Mouse (Mus musculus) thymus, adult 2 months (tissue): Measurements from ENCODE around the gene Sys1.

Source experiments
- CTCF ChIP-seq: fragments of 200-500 bp; IDR thresholded peaks from 2 replicates; pipeline ENCODE4 v1.5.1; 2012; ENCODE audit warnings: mild to moderate bottlenecking, control low read depth, low read length, moderate library complexity, borderline replicate concordance; ENCODE audit not compliant: control insufficient read depth, poor library complexity, insufficient read depth; ENCODE audit errors: extremely low read depth
- POLR2A ChIP-seq: fragments of 200-500 bp; IDR thresholded peaks from 2 replicates; pipeline ENCODE4 v1.6.1; 2012; ENCODE audit warnings: mild to moderate bottlenecking, low read length, control low read depth, moderate library complexity; ENCODE audit not compliant: control insufficient read depth, poor library complexity, insufficient read depth; ENCODE audit errors: extremely low read depth

DNA sequence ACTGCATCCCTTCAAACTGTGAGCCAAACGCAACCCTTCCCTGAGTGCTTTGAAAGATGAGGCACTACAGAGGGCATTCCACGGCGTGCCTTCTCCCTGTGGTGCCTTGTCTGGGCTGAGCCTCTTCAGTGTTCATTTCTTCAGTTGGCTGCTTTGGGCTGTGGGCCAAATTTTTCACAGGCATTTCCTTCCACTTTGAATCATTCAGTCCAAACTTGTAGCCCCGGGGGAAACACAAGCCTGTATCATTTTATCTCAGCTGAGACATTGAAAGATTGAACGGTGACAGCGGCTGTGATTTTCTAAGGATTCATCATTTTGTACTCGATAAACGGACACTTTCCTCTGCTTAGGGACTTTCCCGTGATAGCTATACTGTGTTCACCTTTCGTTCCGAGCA lies 59.8 kb downstream of the Sys1 start:
- TF ChIP-seq CTCF (no peak), POLR2A (no peak)
